Mouse (Mus musculus): ENCODE data around the gene Gm20388. TPM values are rescaled to one million over a fixed set of nuclear protein-coding genes. Genes with fewer than 3 reads are reported as not detected.

Gene Gm20388
- polyA plus RNA-seq, 1 experiment from 2014 or later: not detected

DNA sequence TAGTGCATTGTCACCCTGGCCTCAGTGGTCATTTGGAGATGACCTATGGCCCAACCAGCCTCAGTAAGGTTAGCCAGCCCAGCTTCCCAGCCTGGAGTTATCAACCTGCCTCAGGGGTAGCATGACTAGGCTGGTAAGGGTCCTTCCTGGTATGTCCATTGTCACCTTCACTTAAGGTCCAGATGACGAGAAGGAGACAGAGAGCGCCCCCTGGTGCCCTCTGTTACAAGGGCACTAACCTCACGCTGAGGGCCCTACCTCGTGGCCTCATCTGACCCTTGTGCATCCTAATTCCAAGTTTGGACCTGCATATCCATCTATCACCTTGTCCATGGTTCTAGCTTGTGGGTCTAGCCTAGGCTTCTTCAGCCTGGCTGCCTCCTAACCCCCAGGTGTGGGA, 1774.8 kb downstream of the Gm20388 start:
- Histone ChIP-seq H3K36me3 (ENCODE audit: control insufficient read depth, insufficient read depth, low read length) (no peaks in the 10 kb centered on the region), H3K27ac (replicated peaks) (no peak overlapping the region), H3K4me1 (replicated peaks; ENCODE audit: control insufficient read depth, insufficient read depth) (no peaks in the 10 kb centered on the region), H3K4me2 (replicated peaks; ENCODE audit: low read depth) (no peak overlapping the region), H3K27me3 (ENCODE audit: control insufficient read depth, insufficient read depth, low read length) (no peaks in the 10 kb centered on the region), H3K9ac (ENCODE audit: low read length) (no peak overlapping the region), H3K4me3 (ENCODE audit: low read depth, low read length) (no peak overlapping the region), H3K9me3 (ENCODE audit: control insufficient read depth, low read length) (no peaks in the 10 kb centered on the region)
- DNase-seq (ENCODE audit: low spot score): peak; percentile 55
- ATAC-seq (ENCODE audit: low FRiP score, low TSS enrichment): 0 out of 2 replicates have a peak, but pooled peaks have one; percentile 24
- TF ChIP-seq EP300 (optimal IDR thresholded peaks at IDR 0.05) (no peak), CTCF (IDR thresholded peaks at IDR 0.05; ENCODE audit: low read depth) (peak; percentile 83)
- 18% methylated on average over 4 of the region's 4 CpGs for WGBS

DNA sequence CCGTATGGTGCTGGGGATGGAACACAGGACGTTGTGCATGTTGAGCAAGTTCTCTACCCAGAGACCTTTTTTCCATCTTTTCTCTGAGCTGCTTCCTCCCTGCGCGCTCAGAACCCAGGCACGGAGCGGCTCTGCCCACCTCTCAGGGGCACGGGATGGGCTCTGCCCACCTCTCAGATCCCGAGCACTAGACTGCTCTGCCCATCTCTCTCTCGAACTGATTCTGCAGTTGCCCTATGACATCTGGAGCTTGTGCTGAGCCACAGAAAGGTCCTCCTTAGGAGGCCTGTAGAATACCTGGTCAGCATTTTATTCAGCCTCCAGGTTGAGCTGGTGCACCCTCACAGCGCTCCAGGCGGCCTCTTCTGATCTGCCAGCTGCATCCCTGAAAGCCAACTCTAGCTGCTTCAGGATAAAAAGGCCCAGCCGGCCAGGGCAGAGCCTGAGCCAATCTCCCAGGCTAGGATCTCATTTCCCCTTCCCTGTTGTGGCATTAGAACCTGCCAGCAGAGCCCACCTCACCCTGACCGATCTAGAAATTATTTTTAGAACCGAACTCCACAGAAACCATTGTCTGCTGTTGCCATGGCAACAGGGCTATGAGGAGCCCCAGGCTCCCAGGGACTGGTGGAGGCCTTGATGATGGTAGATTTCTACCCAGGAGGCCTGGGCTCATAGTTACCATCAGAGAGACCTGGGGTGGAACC, 1777.0 kb downstream of the Gm20388 start:
- WGBS: 58% methylated on average over 14 of the region's 14 CpGs
- no peak overlapping the region for H3K4me3 ChIP-seq (ENCODE audit: low read depth, low read length)
- TF ChIP-seq CTCF (IDR thresholded peaks at IDR 0.05; ENCODE audit: low read depth) (no peak), EP300 (optimal IDR thresholded peaks at IDR 0.05) (no peak)
- no peaks in the 10 kb centered on the region for H3K4me1 ChIP-seq (replicated peaks; ENCODE audit: control insufficient read depth, insufficient read depth)
- H3K9me3 ChIP-seq (ENCODE audit: control insufficient read depth, low read length): no peaks in the 10 kb centered on the region
- H3K27ac ChIP-seq (replicated peaks): no peak overlapping the region
- no peak for ATAC-seq (ENCODE audit: low FRiP score, low TSS enrichment)
- H3K9ac ChIP-seq (ENCODE audit: low read length): 0 out of 2 replicates have a peak overlapping the region, but pooled peaks have one; percentile 18
- H3K4me2 ChIP-seq (replicated peaks; ENCODE audit: low read depth): no peak overlapping the region
- H3K36me3 ChIP-seq (ENCODE audit: control insufficient read depth, insufficient read depth, low read length): no peaks in the 10 kb centered on the region
- H3K27me3 ChIP-seq (ENCODE audit: control insufficient read depth, insufficient read depth, low read length): no peaks in the 10 kb centered on the region
- no peak for DNase-seq (ENCODE audit: low spot score)

DNA sequence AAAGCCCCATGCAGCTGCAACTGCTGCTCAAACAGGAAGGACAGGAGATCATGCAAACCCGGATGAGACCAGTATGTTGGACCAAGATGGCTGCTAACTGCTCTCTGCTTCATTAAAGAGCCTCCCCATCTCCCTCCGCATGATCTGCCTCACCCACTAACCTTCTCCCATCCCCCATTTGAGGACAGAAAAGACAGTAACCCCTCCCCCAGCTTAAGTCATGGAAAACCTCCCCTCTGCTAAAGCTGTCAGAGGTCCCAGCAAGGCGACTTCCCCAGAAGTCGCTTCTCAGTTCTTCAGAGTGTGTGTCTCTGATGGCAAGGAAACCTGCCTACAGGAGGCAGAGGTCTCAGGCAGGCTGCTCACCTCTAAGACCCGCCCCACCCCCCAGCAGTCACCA, 1777.9 kb downstream of the Gm20388 start:
- Histone ChIP-seq H3K27me3 (ENCODE audit: control insufficient read depth, insufficient read depth, low read length) (no peaks in the 10 kb centered on the region), H3K9me3 (ENCODE audit: control insufficient read depth, low read length) (no peaks in the 10 kb centered on the region), H3K4me3 (ENCODE audit: low read depth, low read length) (no peak overlapping the region), H3K36me3 (ENCODE audit: control insufficient read depth, insufficient read depth, low read length) (no peaks in the 10 kb centered on the region), H3K4me2 (replicated peaks; ENCODE audit: low read depth) (no peak overlapping the region), H3K27ac (replicated peaks) (no peak overlapping the region), H3K4me1 (replicated peaks; ENCODE audit: control insufficient read depth, insufficient read depth) (no peaks in the 10 kb centered on the region), H3K9ac (ENCODE audit: low read length) (no peak overlapping the region)
- DNase-seq (ENCODE audit: low spot score) (no peak), ATAC-seq (ENCODE audit: low FRiP score, low TSS enrichment) (no peak)
- TF ChIP-seq CTCF (IDR thresholded peaks at IDR 0.05; ENCODE audit: low read depth) (no peak), EP300 (optimal IDR thresholded peaks at IDR 0.05) (no peak)
- 41% methylated on average over 5 of the region's 5 CpGs for WGBS

DNA sequence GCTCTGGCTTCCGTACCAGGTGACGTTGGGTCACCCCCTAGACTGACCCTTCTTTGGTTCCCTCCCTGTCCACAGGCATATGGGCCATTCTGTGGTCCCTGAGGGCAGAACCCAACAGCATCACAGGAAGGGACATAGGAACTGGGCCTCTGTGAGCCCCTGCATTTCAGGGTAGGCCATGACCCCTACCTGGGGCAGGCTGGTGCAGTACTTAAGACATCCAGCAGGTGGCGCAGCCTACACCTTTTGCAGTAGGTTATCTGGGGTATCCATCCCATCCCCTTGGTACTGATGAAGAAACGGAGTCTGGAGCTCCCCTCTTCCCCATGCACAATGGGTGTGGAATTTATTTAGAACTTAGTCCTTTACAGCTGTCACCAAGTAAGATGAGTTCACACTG, 1783.8 kb downstream of the Gm20388 start:
- DNase-seq (ENCODE audit: low spot score) (peak; percentile 32), ATAC-seq (ENCODE audit: low FRiP score, low TSS enrichment) (no peak)
- Histone ChIP-seq H3K4me2 (replicated peaks; ENCODE audit: low read depth) (no peak overlapping the region), H3K9me3 (ENCODE audit: control insufficient read depth, low read length) (no peaks in the 10 kb centered on the region), H3K9ac (ENCODE audit: low read length) (no peak overlapping the region), H3K27me3 (ENCODE audit: control insufficient read depth, insufficient read depth, low read length) (no peaks in the 10 kb centered on the region), H3K27ac (replicated peaks) (no peak overlapping the region), H3K4me3 (ENCODE audit: low read depth, low read length) (no peak overlapping the region), H3K36me3 (ENCODE audit: control insufficient read depth, insufficient read depth, low read length) (no peaks in the 10 kb centered on the region), H3K4me1 (replicated peaks; ENCODE audit: control insufficient read depth, insufficient read depth) (no peaks in the 10 kb centered on the region)
- WGBS: 52% methylated on average over 4 of the region's 4 CpGs
- no peak for TF ChIP-seq EP300 (optimal IDR thresholded peaks at IDR 0.05)
- TF ChIP-seq CTCF (IDR thresholded peaks at IDR 0.05; ENCODE audit: low read depth): peak; percentile 81

DNA sequence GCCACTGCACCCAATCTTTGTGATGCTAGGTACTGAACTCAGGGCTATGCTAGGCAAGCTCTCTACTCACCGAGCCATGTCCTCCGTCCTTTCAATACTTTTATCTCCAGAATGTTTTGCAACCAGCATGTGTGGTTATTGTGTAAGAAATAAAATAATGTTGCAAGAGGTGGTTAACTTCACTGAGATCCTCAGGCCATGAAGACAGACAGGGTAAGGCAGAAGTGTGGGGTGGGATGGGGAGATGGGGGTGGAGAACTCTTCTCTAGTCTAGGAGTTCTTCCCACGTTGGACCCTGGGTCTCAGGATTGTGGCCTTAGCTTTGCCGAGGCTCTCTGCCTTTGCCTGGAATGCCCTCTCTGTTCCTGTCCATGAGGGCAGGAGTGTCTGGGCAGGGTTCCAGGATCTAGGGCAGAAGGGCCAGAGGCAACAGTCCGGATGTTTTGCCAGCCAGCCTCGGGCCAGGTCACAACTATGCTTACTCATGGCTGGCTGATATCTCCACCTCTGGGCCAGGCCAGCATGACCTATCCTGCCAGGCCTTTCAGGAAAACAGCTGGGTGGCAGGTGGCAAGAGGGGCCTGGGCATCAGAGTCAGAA, 1785.0 kb downstream of the Gm20388 start:
- no peak overlapping the region for H3K4me3 ChIP-seq (ENCODE audit: low read depth, low read length)
- 68% methylated on average over 6 of the region's 6 CpGs for WGBS

More for the DNA sequence above, 1785.0 kb downstream of the Gm20388 start:
- Histone ChIP-seq H3K9me3 (ENCODE audit: control insufficient read depth, low read length) (no peaks in the 10 kb centered on the region), H3K36me3 (ENCODE audit: control insufficient read depth, insufficient read depth, low read length) (no peaks in the 10 kb centered on the region), H3K9ac (ENCODE audit: low read length) (no peak overlapping the region), H3K4me2 (replicated peaks; ENCODE audit: low read depth) (no peak overlapping the region), H3K27ac (replicated peaks) (no peak overlapping the region), H3K4me1 (replicated peaks; ENCODE audit: control insufficient read depth, insufficient read depth) (no peaks in the 10 kb centered on the region), H3K27me3 (ENCODE audit: control insufficient read depth, insufficient read depth, low read length) (no peaks in the 10 kb centered on the region)
- DNase-seq (ENCODE audit: low spot score) (no peak), ATAC-seq (ENCODE audit: low FRiP score, low TSS enrichment) (no peak)
- TF ChIP-seq EP300 (optimal IDR thresholded peaks at IDR 0.05) (no peak), CTCF (IDR thresholded peaks at IDR 0.05; ENCODE audit: low read depth) (no peak)
